Mouse (Mus musculus) cerebellum, adult 2 months (tissue): Measurements from ENCODE around the gene Uri1.

Experiments
- CTCF ChIP-seq: fragments of 200-500 bp; IDR thresholded peaks from 2 replicates; pipeline ENCODE4 v1.5.1; 2011; ENCODE audit warnings: low read depth, mild to moderate bottlenecking, control low read depth, low read length, moderate library complexity, borderline replicate concordance; ENCODE audit not compliant: insufficient read depth
- POLR2A ChIP-seq: fragments of 200-500 bp; IDR thresholded peaks from 2 replicates; pipeline ENCODE4 v1.6.1; 2011; ENCODE audit warnings: low read length, control low read depth, borderline replicate concordance; ENCODE audit not compliant: insufficient read depth

DNA sequence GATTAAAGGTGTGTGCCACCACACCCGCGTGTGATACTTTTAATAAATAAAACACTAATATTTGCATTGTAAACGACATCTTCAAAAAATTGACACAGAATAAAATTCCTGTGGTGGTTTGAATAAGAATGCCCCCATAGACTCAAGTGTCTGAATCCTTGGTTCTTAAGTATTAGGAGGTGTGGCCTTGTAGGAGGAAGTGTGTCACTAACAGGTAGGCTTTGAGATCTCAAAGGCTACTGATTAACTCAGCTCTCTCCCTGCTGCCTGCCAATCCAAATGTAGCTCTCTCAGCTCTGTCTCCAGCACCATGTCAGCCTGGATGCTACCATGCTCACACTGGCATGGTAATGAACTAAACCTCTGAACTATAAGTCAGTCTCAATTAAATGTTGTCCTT lies 17.9 kb upstream of the Uri1 start:
- TF ChIP-seq POLR2A (no peak), CTCF (no peak)
